Mouse (Mus musculus) brain, embryonic 14.5 days (tissue): ENCODE measurements around the gene Lmod2.

Experiments used
- CTCF ChIP-seq: fragments of 200-500 bp; IDR thresholded peaks from 2 replicates; pipeline ENCODE4 v1.5.1; 2012; ENCODE audit warnings: inconsistent platforms, mild to moderate bottlenecking, moderate library complexity, borderline replicate concordance; ENCODE audit not compliant: insufficient read depth, insufficient read length; ENCODE audit errors: extremely low read depth
- POLR2A ChIP-seq: fragments of 200-500 bp; IDR thresholded peaks from 2 replicates; pipeline ENCODE4 v1.6.1; 2012; ENCODE audit warnings: mild to moderate bottlenecking, inconsistent platforms, borderline replicate concordance; ENCODE audit not compliant: poor library complexity, insufficient read depth, insufficient read length, severe bottlenecking; ENCODE audit errors: extremely low read depth

DNA sequence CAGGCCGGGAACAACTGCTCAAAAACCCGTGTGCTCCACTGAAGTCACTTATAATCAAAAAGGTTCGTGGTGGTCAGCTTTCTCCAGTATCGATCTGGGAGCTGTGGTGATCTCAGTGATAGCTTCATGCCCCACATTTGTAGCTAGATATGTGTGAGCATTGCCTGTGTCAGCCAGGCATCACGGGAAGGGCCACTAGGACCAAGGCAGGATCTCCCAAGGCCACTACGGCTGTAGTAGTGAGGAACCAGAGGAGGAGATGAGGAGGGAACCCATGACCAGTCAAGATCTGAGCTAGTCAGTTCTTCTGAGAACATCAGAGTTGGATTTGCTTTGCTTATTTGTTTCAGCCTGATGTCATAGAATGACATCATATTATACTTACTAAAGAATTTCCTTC, 1.6 kb downstream of the Lmod2 start:
- TF ChIP-seq POLR2A (no peak), CTCF (no peak)
